8 mouse cellular contexts compared by ENCODE assay signal in genomic region chr2:33642650-33643458, GRCm38 (mm10). TPM values are rescaled to one million over a fixed set of nuclear protein-coding genes. Genes with fewer than 3 reads are reported as not detected.
DNase-seq lines count a peak whose midpoint lies in the region; ATAC-seq and TF ChIP-seq lines count a peak whose summit lies in the region.

No protein-coding gene starts in this region.

- H3K9ac ChIP-seq in intestine, postnatal 0 days (ENCODE audit: low read depth, low read length) = no peak overlapping the region
- peak overlapping the region; percentile 52 for H3K9ac ChIP-seq in midbrain, embryonic 13.5 days (replicated peaks)

- peaks cover 100% of the 10 kb centered on the region for H3K27me3 ChIP-seq in embryonic facial prominence, embryonic 10.5 days (replicated peaks; ENCODE audit: low read depth, poor library complexity, severe bottlenecking)
- H3K27me3 ChIP-seq in intestine, postnatal 0 days (replicated peaks; ENCODE audit: control insufficient read depth, insufficient read depth, low read length) = peaks cover 99% of the 10 kb centered on the region
- H3K27me3 ChIP-seq in midbrain, embryonic 13.5 days = peaks cover 100% of the 10 kb centered on the region
- peaks cover 91% of the 10 kb centered on the region for H3K27me3 ChIP-seq in small intestine, adult 2 months (ENCODE audit: control insufficient read depth, insufficient read depth, low read length)

- peak overlapping the region; percentile 60 for H3K4me3 ChIP-seq in embryonic facial prominence, embryonic 10.5 days
- H3K4me3 ChIP-seq in intestine, postnatal 0 days (ENCODE audit: low read depth, low read length) = peak overlapping the region; percentile 17
- H3K4me3 ChIP-seq in midbrain, embryonic 13.5 days (replicated peaks) = peak overlapping the region; percentile 41
- no peak overlapping the region for H3K4me3 ChIP-seq in small intestine, adult 2 months (ENCODE audit: low read depth, low read length)

- 2% methylated on average over 42 of the region's 42 CpGs for WGBS in embryonic facial prominence, embryonic 10.5 days
- 3% methylated on average over 42 of the region's 42 CpGs for WGBS in intestine, postnatal 0 days
- WGBS in midbrain, embryonic 13.5 days = 1% methylated on average over 42 of the region's 42 CpGs
- WGBS in small intestine, adult 2 months = 2% methylated on average over 42 of the region's 42 CpGs

- H3K27ac ChIP-seq in embryonic facial prominence, embryonic 10.5 days (replicated peaks) = peak overlapping the region; percentile 71
- no peak overlapping the region for H3K27ac ChIP-seq in intestine, postnatal 0 days (ENCODE audit: low read depth, low read length)
- peak overlapping the region; percentile 48 for H3K27ac ChIP-seq in midbrain, embryonic 13.5 days
- no peak overlapping the region for H3K27ac ChIP-seq in small intestine, adult 2 months (ENCODE audit: insufficient read depth, low read depth, low read length)

- no peak for ATAC-seq in intestine, postnatal 0 days
- peak; percentile 64 for ATAC-seq in midbrain, embryonic 13.5 days

- H3K4me2 ChIP-seq in intestine, postnatal 0 days (replicated peaks; ENCODE audit: low read depth) = no peak overlapping the region; the same call in 1 of the 2 replicates
- peak overlapping the region; percentile 57 for H3K4me2 ChIP-seq in midbrain, embryonic 13.5 days (replicated peaks)

- H3K9me3 ChIP-seq in embryonic facial prominence, embryonic 10.5 days = no peaks in the 10 kb centered on the region
- no peaks in the 10 kb centered on the region for H3K9me3 ChIP-seq in intestine, postnatal 0 days (ENCODE audit: control insufficient read depth)
- H3K9me3 ChIP-seq in midbrain, embryonic 13.5 days = no peaks in the 10 kb centered on the region

- intact Hi-C loops in left cerebral cortex, postnatal 4 days (cut with DNase I) = loop anchor here (5.0 kb wide), 1 partner anchor 156 kb away; no protein-coding TSS in a partner anchor

- no peak for TF ChIP-seq POLR2A in small intestine, adult 2 months (IDR thresholded peaks at IDR 0.05; ENCODE audit: low read depth, low read length)

- TF ChIP-seq CTCF in intestine, postnatal 0 days (IDR thresholded peaks at IDR 0.05; ENCODE audit: low read depth) = peak; percentile 92
- TF ChIP-seq CTCF in small intestine, adult 2 months (IDR thresholded peaks at IDR 0.05; ENCODE audit: extremely low read depth, insufficient read length, insufficient replicate concordance, low read depth, low read length) = peak; percentile 79

- peak; percentile 81 to 86 for DNase-seq in adrenal gland, postnatal 36 days
- DNase-seq in embryonic facial prominence, embryonic 10.5 days (ENCODE audit: low spot score) = peak; percentile 89
- peak; percentile 95 for DNase-seq in heart, adult 11 months
- DNase-seq in left cerebral cortex, postnatal 4 days = peak; percentile 79
- DNase-seq in adipocyte (ENCODE audit: low spot score) = no peak

- peaks cover 72% of the 10 kb centered on the region for H3K4me1 ChIP-seq in embryonic facial prominence, embryonic 10.5 days
- 0 out of 2 replicates have a peak, but pooled peaks cover 4% of the 10 kb centered on the region for H3K4me1 ChIP-seq in intestine, postnatal 0 days (replicated peaks; ENCODE audit: control insufficient read depth, insufficient read depth, low read length)
- H3K4me1 ChIP-seq in midbrain, embryonic 13.5 days (replicated peaks) = peaks cover 36% of the 10 kb centered on the region
- peaks cover 3% of the 10 kb centered on the region for H3K4me1 ChIP-seq in small intestine, adult 2 months (ENCODE audit: control insufficient read depth, insufficient read depth, insufficient read length, low read length)

- no peaks in the 10 kb centered on the region for H3K36me3 ChIP-seq in embryonic facial prominence, embryonic 10.5 days (replicated peaks)
- H3K36me3 ChIP-seq in intestine, postnatal 0 days (ENCODE audit: control insufficient read depth, insufficient read depth) = no peaks in the 10 kb centered on the region
- no peaks in the 10 kb centered on the region for H3K36me3 ChIP-seq in midbrain, embryonic 13.5 days
- no peaks in the 10 kb centered on the region for H3K36me3 ChIP-seq in small intestine, adult 2 months (ENCODE audit: control insufficient read depth, insufficient read depth, low read length)

RNA-seq across cellular contexts. Expression of gene Lmx1b, which starts 2.5 kb away (rescaled TPM):
- under 1 TPM in 1 of 2 experiments, not detected in 1; 0.07 TPM for total RNA-seq in adrenal gland, postnatal 36 days (2021)
- 0.85 and 0.99 TPM in 2 replicates for polyA plus RNA-seq in embryonic facial prominence, embryonic 10.5 days (2016; fragmentation: Nextera tagmentation; extraction: Ambion mirVana)
- not detected in 2 replicates for polyA plus RNA-seq in intestine, postnatal 0 days (2015; fragmentation: Nextera tagmentation; extraction: Ambion mirVana)
- under 1 TPM; 0.24 to 0.26 TPM for total RNA-seq in left cerebral cortex, postnatal 4 days (2021)
- polyA plus RNA-seq in midbrain, embryonic 13.5 days (2015; fragmentation: Nextera tagmentation; extraction: Ambion mirVana) = 2.5 and 2.7 TPM in 2 replicates
- polyA plus RNA-seq in small intestine, adult 2 months (2012; rRNA removed) = 0.10 and 0.13 TPM in 2 replicates

Comparison
In these comparisons a context has a peak if more than half of its experiments do, and no peak if none do; other contexts are left out.
1. H3K27ac ChIP-seq: peak in embryonic facial prominence, embryonic 10.5 days (single experiment) and midbrain, embryonic 13.5 days (single experiment); none in intestine, postnatal 0 days (single experiment) and small intestine, adult 2 months (single experiment).